Mouse (Mus musculus) forelimb bud, embryonic 11.5 days (tissue): ENCODE measurements around the gene Pomgnt2.
A peak's percentile ranks its signal among the peaks of the same experiment; 100 is the strongest.

Experiments used
- DNase-seq: peaks from one replicate; pipeline ENCODE4 v3.0.0-alpha.2; 2012; ENCODE audit warnings: low read depth, low spot score

Pomgnt2 gene

GRCm38 (mm10) chr9:121973207-121973606 lies 23.7 kb downstream of the Pomgnt2 start:
- no peak for DNase-seq

- no peak for DNase-seq
Measured at GRCm38 (mm10) chr9:121969841-121970381, 27.0 kb downstream of the Pomgnt2 start.

- no peak for DNase-seq
Measured at GRCm38 (mm10) chr9:121968258-121968657, 28.7 kb downstream of the Pomgnt2 start.

- no peak for DNase-seq
Measured at GRCm38 (mm10) chr9:121964941-121965340, 32.0 kb downstream of the Pomgnt2 start.

- peak; percentile 33 for DNase-seq
Measured at GRCm38 (mm10) chr9:121959966-121960635, 36.8 kb downstream of the Pomgnt2 start.

- DNase-seq: no peak
Measured at GRCm38 (mm10) chr9:121952596-121952995, 44.3 kb downstream of the Pomgnt2 start.

- no peak for DNase-seq
Measured at GRCm38 (mm10) chr9:121951114-121951423, 45.8 kb downstream of the Pomgnt2 start.

- DNase-seq: no peak
Measured at GRCm38 (mm10) chr9:121950418-121951113, 46.3 kb downstream of the Pomgnt2 start, which contains the start of gene Fam198a. Gene Fam198a, plus strand, starts transcription at chr9:121950988.

- DNase-seq: no peak
Measured at GRCm38 (mm10) chr9:121948431-121948830, 48.5 kb downstream of the Pomgnt2 start.

GRCm38 (mm10) chr9:121947784-121948183 lies 49.1 kb downstream of the Pomgnt2 start:
- DNase-seq: peak; percentile 31

- DNase-seq: no peak
Measured at GRCm38 (mm10) chr9:121943628-121944027, 53.3 kb downstream of the Pomgnt2 start.

- no peak for DNase-seq
Measured at GRCm38 (mm10) chr9:121943005-121943404, 53.9 kb downstream of the Pomgnt2 start.

GRCm38 (mm10) chr9:121937944-121938355 lies 59.0 kb downstream of the Pomgnt2 start:
- DNase-seq: peak; percentile 64

GRCm38 (mm10) chr9:121937451-121937864 lies 59.5 kb downstream of the Pomgnt2 start:
- peak; percentile 10 for DNase-seq

GRCm38 (mm10) chr9:121936952-121937351 lies 60.0 kb downstream of the Pomgnt2 start:
- DNase-seq: peak; percentile 30

GRCm38 (mm10) chr9:121934856-121935255 lies 62.1 kb downstream of the Pomgnt2 start:
- DNase-seq: no peak
